Mouse (Mus musculus) lung, adult 2 months (tissue): ENCODE data around the gene Fbxw11. TPM values are rescaled to one million over a fixed set of nuclear protein-coding genes. Genes with fewer than 3 reads are reported as not detected.
"Not testable (repeated sequence)": the region's sequence is repeated elsewhere in the genome, so short reads cannot be mapped to it uniquely, and the experiment has no call there.

Experiments
- DNase-seq: peaks from one replicate; pipeline ENCODE4 v3.0.0; 2022
- H3K4me1 ChIP-seq: fragments of 200-500 bp; 2 replicates; pipeline ENCODE4 v1.6.1; 2011; ENCODE audit warnings: low read length; ENCODE audit not compliant: control insufficient read depth, insufficient read depth
- H3K4me3 ChIP-seq: fragments of 200-500 bp; replicated peaks from 2 replicates; pipeline ENCODE3; 2011; ENCODE audit warnings: low read depth, mild to moderate bottlenecking, control low read depth, low read length; ENCODE audit errors: extremely low read depth
- CTCF ChIP-seq: fragments of 200-500 bp; IDR thresholded peaks from 2 replicates; pipeline ENCODE4 v1.5.1; 2011; ENCODE audit warnings: mild to moderate bottlenecking, low read length, control low read depth; ENCODE audit not compliant: insufficient read depth
- POLR2A ChIP-seq: fragments of 200-500 bp; IDR thresholded peaks from 2 replicates; pipeline ENCODE4 v1.6.1; 2011; ENCODE audit warnings: low read depth, mild to moderate bottlenecking, control low read depth, low read length, borderline replicate concordance; ENCODE audit errors: extremely low read depth
- WGBS: fragments of 180-500 bp; shearing (Covaris S2); methylation state at CpG from one replicate; pipeline ENCODE4 v1.1.7; 2018; 5-methylcytosine and 5-hydroxymethylcytosine counted together
- polyA plus RNA-seq: library from polyadenylated mRNA; depleted of rRNA; stranded (reverse); fragments of >200 nt; gene quantifications from 2 replicates; pipeline ENCODE4 v1.2.3, GENCODE M21; 2012

Gene Fbxw11
- polyA plus RNA-seq, 1 experiment = 49.2 TPM

GRCm38 (mm10) chr11:32651723-32652122 is 9.2 kb downstream of the Fbxw11 start:
- Histone ChIP-seq H3K4me3 (no peak overlapping the region), H3K4me1 (peaks cover 27% of the 10 kb centered on the region)
- 64% methylated on average over 1 of the region's 1 CpGs for WGBS
- no peak for DNase-seq
- TF ChIP-seq CTCF (no peak), POLR2A (no peak)

GRCm38 (mm10) chr11:32662082-32662656 is 19.6 kb downstream of the Fbxw11 start:
- TF ChIP-seq CTCF = no peak
- no peak for DNase-seq

GRCm38 (mm10) chr11:32665639-32666038 is 23.1 kb downstream of the Fbxw11 start:
- DNase-seq = no peak
- Histone ChIP-seq H3K4me1 (peaks cover 13% of the 10 kb centered on the region), H3K4me3 (no peak overlapping the region)
- 83% methylated on average over 3 of the region's 3 CpGs for WGBS
- no peak for TF ChIP-seq POLR2A
- no peak for TF ChIP-seq CTCF

More at GRCm38 (mm10) chr11:32662082-32662656, 19.6 kb downstream of the Fbxw11 start:
- 79% methylated on average over 1 of the region's 1 CpGs for WGBS
- Histone ChIP-seq H3K4me1 (peaks cover 10% of the 10 kb centered on the region), H3K4me3 (no peak overlapping the region)

- TF ChIP-seq POLR2A (no peak), CTCF (no peak)
- Histone ChIP-seq H3K4me3 (no peak overlapping the region), H3K4me1 (peaks cover 15% of the 10 kb centered on the region)
- no peak for DNase-seq
Measured at GRCm38 (mm10) chr11:32666983-32667382, 24.5 kb downstream of the Fbxw11 start.

- DNase-seq = no peak
- 67% methylated on average over 4 of the region's 4 CpGs for WGBS
- no peak for TF ChIP-seq CTCF
- TF ChIP-seq POLR2A = no peak
- no peak overlapping the region for H3K4me3 ChIP-seq
- H3K4me1 ChIP-seq = peaks cover 20% of the 10 kb centered on the region
Measured at GRCm38 (mm10) chr11:32671480-32671879, 29.0 kb downstream of the Fbxw11 start.

GRCm38 (mm10) chr11:32676777-32677176 is 34.3 kb downstream of the Fbxw11 start:
- Histone ChIP-seq H3K4me3 (no peak overlapping the region), H3K4me1 (peaks cover 30% of the 10 kb centered on the region)
- DNase-seq = no peak
- TF ChIP-seq CTCF (no peak), POLR2A (no peak)
- 68% methylated on average over 3 of the region's 3 CpGs for WGBS

GRCm38 (mm10) chr11:32677811-32678210 is 35.3 kb downstream of the Fbxw11 start:
- no peak overlapping the region for H3K4me3 ChIP-seq
- 51% methylated on average over 1 of the region's 1 CpGs for WGBS
- TF ChIP-seq POLR2A = no peak
- no peak for TF ChIP-seq CTCF
- H3K4me1 ChIP-seq = peaks cover 30% of the 10 kb centered on the region
- DNase-seq = no peak

- DNase-seq, H3K4me3 ChIP-seq: not testable (repeated sequence)
- WGBS = 100% methylated on average over 4 of the region's 4 CpGs
- peaks cover 33% of the 10 kb centered on the region for H3K4me1 ChIP-seq
Measured at GRCm38 (mm10) chr11:32679091-32679490, 36.6 kb downstream of the Fbxw11 start.

GRCm38 (mm10) chr11:32680014-32680413 is 37.5 kb downstream of the Fbxw11 start:
- no peak for DNase-seq
- WGBS = 45% methylated on average over 4 of the region's 4 CpGs
- TF ChIP-seq POLR2A (no peak), CTCF (no peak)

GRCm38 (mm10) chr11:32681192-32681795 is 38.8 kb downstream of the Fbxw11 start:
- no peak overlapping the region for H3K4me3 ChIP-seq
- peaks cover 28% of the 10 kb centered on the region for H3K4me1 ChIP-seq
- 63% methylated on average over 3 of the region's 3 CpGs for WGBS
- no peak for TF ChIP-seq CTCF
- TF ChIP-seq POLR2A = no peak
- no peak for DNase-seq

More at GRCm38 (mm10) chr11:32680014-32680413, 37.5 kb downstream of the Fbxw11 start:
- no peak overlapping the region for H3K4me3 ChIP-seq
- H3K4me1 ChIP-seq = peaks cover 28% of the 10 kb centered on the region
